Mouse (Mus musculus) stomach, embryonic 15.5 days (tissue): Measurements from ENCODE around the gene Pdlim4. TPM values are rescaled to one million over a fixed set of nuclear protein-coding genes. Genes with fewer than 3 reads are reported as not detected.

Source experiments
- ATAC-seq: fragments of 200-750 bp; cut with Nextera tagmentation; 2 replicates; pipeline ENCODE4 v1.8.0; 2017; ENCODE audit warnings: low read depth, moderate number of reproducible peaks, moderate TSS enrichment; ENCODE audit not compliant: insufficient read depth, low FRiP score
- H3K27ac ChIP-seq: fragments of 300-500 bp; sonication (generic); 2 replicates; pipeline ENCODE4 v1.5.1; 2015; ENCODE audit warnings: mild to moderate bottlenecking, inconsistent platforms
- H3K27me3 ChIP-seq: fragments of 300-500 bp; sonication (generic); replicated peaks from 2 replicates; pipeline ENCODE4 v1.6.1; 2015; ENCODE audit warnings: inconsistent platforms
- H3K36me3 ChIP-seq: fragments of 300-500 bp; sonication (generic); 2 replicates; pipeline ENCODE4 v1.6.1; 2015; ENCODE audit warnings: inconsistent platforms
- H3K4me1 ChIP-seq: fragments of 300-500 bp; sonication (generic); 2 replicates; pipeline ENCODE4 v1.6.1; 2015; ENCODE audit warnings: inconsistent platforms
- H3K4me2 ChIP-seq: fragments of 300-500 bp; sonication (generic); 2 replicates; pipeline ENCODE4 v1.6.1; 2015; ENCODE audit warnings: mild to moderate bottlenecking, inconsistent platforms
- H3K4me3 ChIP-seq: fragments of 300-500 bp; sonication (generic); replicated peaks from 2 replicates; pipeline ENCODE4 v1.5.1; 2015; ENCODE audit warnings: inconsistent platforms
- H3K9ac ChIP-seq: fragments of 300-500 bp; sonication (generic); 2 replicates; pipeline ENCODE4 v1.6.1; 2015; ENCODE audit warnings: inconsistent platforms
- H3K9me3 ChIP-seq: fragments of 300-500 bp; sonication (generic); 2 replicates; pipeline ENCODE4 v1.6.1; 2016; ENCODE audit warnings: inconsistent platforms
- WGBS: fragments of 180-500 bp; shearing (Covaris S2); methylation state at CpG from one replicate; pipeline ENCODE4 v1.1.7; 2015; 5-methylcytosine and 5-hydroxymethylcytosine counted together
- polyA plus RNA-seq: library from polyadenylated mRNA; unstranded; fragments of >200 nt; fragmentation: Nextera tagmentation; extraction: Ambion mirVana; gene quantifications from 2 replicates; pipeline ENCODE4 v1.2.1, GENCODE M21; 2015

Gene Pdlim4
- 49.9 and 52.0 TPM in 2 replicates for polyA plus RNA-seq

DNA sequence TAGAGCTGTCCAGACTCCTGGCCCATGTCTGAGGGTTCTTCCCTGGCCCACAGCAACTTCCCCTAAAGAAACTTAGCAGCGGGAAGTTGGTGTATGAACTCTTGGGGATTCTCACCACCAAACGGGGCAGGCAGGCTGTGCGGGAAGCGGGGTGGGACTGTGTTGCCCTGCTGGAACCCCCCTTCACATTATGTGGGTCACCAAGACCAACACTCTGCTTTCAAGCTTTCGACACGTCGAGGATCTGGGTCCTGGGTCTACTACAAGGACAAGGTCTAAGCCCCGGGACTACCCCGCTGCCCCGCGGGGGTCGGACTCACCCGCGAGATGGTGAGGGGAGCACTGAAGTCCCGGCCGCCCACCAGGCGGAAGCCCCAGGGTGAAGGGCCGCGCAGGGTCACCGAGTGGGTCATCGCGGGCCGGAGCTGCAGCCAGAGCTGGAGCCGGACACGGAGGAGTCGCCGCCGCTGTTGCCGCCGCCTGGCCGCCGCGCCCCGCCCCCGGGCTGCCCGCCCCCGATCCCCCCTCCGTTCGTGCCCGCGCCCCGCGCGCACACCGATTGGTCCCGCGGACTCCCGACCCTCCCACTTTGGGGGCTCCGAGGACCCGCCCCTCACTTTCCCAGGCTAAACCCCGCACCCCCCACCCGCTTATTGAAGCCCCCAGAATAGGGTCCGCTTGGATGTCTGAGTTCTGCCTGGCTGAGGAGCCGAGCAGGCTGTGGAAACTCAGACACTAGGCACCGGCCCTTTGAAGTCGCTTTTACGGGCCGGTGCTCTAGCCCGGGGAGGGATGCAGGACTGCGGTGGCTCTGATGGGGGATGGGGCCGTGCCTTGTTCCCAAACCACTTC is at the start of gene Pdlim4:
TSS of gene Pdlim4 (minus strand) at position 495 of the 852 bp plus-strand sequence.
- H3K9ac ChIP-seq, result peak within 1 kb of the TSS; percentile 60
- H3K4me3 ChIP-seq, result peak within 1 kb of the TSS; percentile 62
- no peaks in the 10 kb centered on the region for H3K36me3 ChIP-seq
- no peaks in the 10 kb centered on the region; the same call in 1 of the 2 replicates for H3K27me3 ChIP-seq
- H3K27ac ChIP-seq, result peak within 1 kb of the TSS; percentile 75
- ATAC-seq, result peak; percentile 36; the same call in 1 of the 2 replicates
- H3K4me1 ChIP-seq, result peaks cover 48% of the 10 kb centered on the region
- H3K9me3 ChIP-seq, result no peaks in the 10 kb centered on the region
- 2% methylated on average over 46 of the region's 61 CpGs for WGBS
- peak within 1 kb of the TSS; percentile 86 for H3K4me2 ChIP-seq

GRCm38 (mm10) chr11:54117096-54117495 is 48.3 kb upstream of the Pdlim4 start:
- 0 out of 2 replicates have a peak, but pooled peaks cover 8% of the 10 kb centered on the region for H3K36me3 ChIP-seq
- no peak overlapping the region for H3K9ac ChIP-seq
- ATAC-seq, result no peak
- H3K4me2 ChIP-seq, result no peak overlapping the region
- H3K4me3 ChIP-seq, result no peak overlapping the region
- WGBS, result 85% methylated on average over 10 of the region's 10 CpGs
- no peaks in the 10 kb centered on the region for H3K27me3 ChIP-seq
- H3K9me3 ChIP-seq, result no peaks in the 10 kb centered on the region
- H3K4me1 ChIP-seq, result peaks cover 12% of the 10 kb centered on the region
- H3K27ac ChIP-seq, result no peak overlapping the region

- Histone ChIP-seq H3K9ac (no peak overlapping the region), H3K27me3 (no peaks in the 10 kb centered on the region), H3K4me3 (no peak overlapping the region), H3K9me3 (no peaks in the 10 kb centered on the region), H3K27ac (no peak overlapping the region), H3K4me2 (no peak overlapping the region), H3K36me3 (0 out of 2 replicates have a peak, but pooled peaks cover 8% of the 10 kb centered on the region), H3K4me1 (peaks cover 15% of the 10 kb centered on the region)
- ATAC-seq, result no peak
- WGBS, result 76% methylated on average over 4 of the region's 4 CpGs
Observed at GRCm38 (mm10) chr11:54116406-54116805, 47.6 kb upstream of the Pdlim4 start.

GRCm38 (mm10) chr11:54115911-54116310 is 47.1 kb upstream of the Pdlim4 start:
- peaks cover 15% of the 10 kb centered on the region for H3K4me1 ChIP-seq
- H3K36me3 ChIP-seq, result 0 out of 2 replicates have a peak, but pooled peaks cover 8% of the 10 kb centered on the region
- H3K27ac ChIP-seq, result no peak overlapping the region
- no peaks in the 10 kb centered on the region for H3K27me3 ChIP-seq
- H3K9ac ChIP-seq, result no peak overlapping the region
- no peaks in the 10 kb centered on the region for H3K9me3 ChIP-seq
- 50% methylated on average over 3 of the region's 3 CpGs for WGBS
- ATAC-seq, result no peak
- no peak overlapping the region for H3K4me2 ChIP-seq
- no peak overlapping the region for H3K4me3 ChIP-seq

DNA sequence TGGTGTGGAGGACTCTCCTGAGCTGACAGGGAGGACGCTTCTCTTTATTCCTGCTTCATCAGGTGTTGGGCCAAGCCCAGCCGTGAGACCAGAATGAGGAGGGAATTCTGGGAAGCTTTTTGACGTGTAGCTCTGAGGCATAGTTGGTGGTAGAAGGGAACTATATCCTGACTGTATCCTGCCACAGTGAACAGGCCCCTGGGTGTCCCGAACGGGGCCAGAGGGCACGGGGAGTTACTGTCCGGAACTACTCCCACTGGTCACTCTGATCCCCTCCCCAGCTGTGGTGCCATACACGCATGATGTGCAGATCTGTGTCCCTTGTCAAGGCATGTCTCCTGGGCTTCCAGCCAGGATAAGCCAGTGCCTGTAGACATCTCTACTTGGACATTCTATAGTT is 46.5 kb upstream of the Pdlim4 start:
- Histone ChIP-seq H3K9ac (no peak overlapping the region), H3K4me3 (no peak overlapping the region), H3K4me2 (no peak overlapping the region), H3K36me3 (0 out of 2 replicates have a peak, but pooled peaks cover 8% of the 10 kb centered on the region), H3K4me1 (peaks cover 15% of the 10 kb centered on the region), H3K27ac (no peak overlapping the region), H3K9me3 (no peaks in the 10 kb centered on the region), H3K27me3 (no peaks in the 10 kb centered on the region)
- no peak for ATAC-seq
- WGBS, result 81% methylated on average over 8 of the region's 8 CpGs

- no peaks in the 10 kb centered on the region for H3K9me3 ChIP-seq
- no peaks in the 10 kb centered on the region for H3K27me3 ChIP-seq
- no peak for ATAC-seq
- no peak overlapping the region for H3K4me2 ChIP-seq
- 0 out of 2 replicates have a peak, but pooled peaks cover 8% of the 10 kb centered on the region for H3K36me3 ChIP-seq
- H3K4me3 ChIP-seq, result no peak overlapping the region
- 91% methylated on average over 3 of the region's 3 CpGs for WGBS
- peaks cover 15% of the 10 kb centered on the region for H3K4me1 ChIP-seq
- no peak overlapping the region for H3K27ac ChIP-seq
- no peak overlapping the region for H3K9ac ChIP-seq
Observed at GRCm38 (mm10) chr11:54114746-54115145, 45.9 kb upstream of the Pdlim4 start.

- 0 out of 2 replicates have a peak, but pooled peaks cover 8% of the 10 kb centered on the region for H3K36me3 ChIP-seq
- no peak overlapping the region for H3K9ac ChIP-seq
- peaks cover 15% of the 10 kb centered on the region for H3K4me1 ChIP-seq
- no peaks in the 10 kb centered on the region for H3K9me3 ChIP-seq
- 0 out of 2 replicates have a peak overlapping the region, but pooled peaks have one; percentile 4 for H3K4me3 ChIP-seq
- H3K27ac ChIP-seq, result peak overlapping the region; percentile 93
- no peak; the same call in 1 of the 2 replicates for ATAC-seq
- peak overlapping the region; percentile 50 for H3K4me2 ChIP-seq
- WGBS, result 14% methylated on average over 4 of the region's 4 CpGs
- H3K27me3 ChIP-seq, result no peaks in the 10 kb centered on the region
Observed at GRCm38 (mm10) chr11:54113352-54113751, 44.5 kb upstream of the Pdlim4 start.

- Histone ChIP-seq H3K27me3 (no peaks in the 10 kb centered on the region), H3K36me3 (0 out of 2 replicates have a peak, but pooled peaks cover 5% of the 10 kb centered on the region), H3K9me3 (no peaks in the 10 kb centered on the region), H3K9ac (no peak overlapping the region), H3K4me1 (peaks cover 15% of the 10 kb centered on the region), H3K27ac (peak overlapping the region; percentile 93), H3K4me2 (peak overlapping the region; percentile 50), H3K4me3 (0 out of 2 replicates have a peak overlapping the region, but pooled peaks have one; percentile 4)
- peak; percentile 98 for ATAC-seq
- WGBS, result 1% methylated on average over 10 of the region's 10 CpGs
Observed at GRCm38 (mm10) chr11:54112920-54113319, 44.1 kb upstream of the Pdlim4 start.

- Histone ChIP-seq H3K4me3 (no peak overlapping the region), H3K9me3 (no peaks in the 10 kb centered on the region), H3K27ac (peak overlapping the region; percentile 93), H3K4me1 (peaks cover 15% of the 10 kb centered on the region), H3K9ac (no peak overlapping the region), H3K36me3 (no peaks in the 10 kb centered on the region), H3K27me3 (no peaks in the 10 kb centered on the region), H3K4me2 (0 out of 2 replicates have a peak overlapping the region, but pooled peaks have one; percentile 50)
- 68% methylated on average over 21 of the region's 21 CpGs for whole genome bisulfite sequencing
- no peak for ATAC-seq
Observed at GRCm38 (mm10) chr11:54111976-54112741, 43.3 kb upstream of the Pdlim4 start.

GRCm38 (mm10) chr11:54111291-54111690 is 42.5 kb upstream of the Pdlim4 start:
- ATAC-seq, result no peak
- Histone ChIP-seq H3K4me3 (no peak overlapping the region), H3K4me2 (no peak overlapping the region), H3K36me3 (no peaks in the 10 kb centered on the region), H3K9ac (no peak overlapping the region), H3K4me1 (peaks cover 15% of the 10 kb centered on the region), H3K9me3 (no peaks in the 10 kb centered on the region), H3K27ac (no peak overlapping the region), H3K27me3 (no peaks in the 10 kb centered on the region)
- 88% methylated on average over 7 of the region's 7 CpGs for WGBS

DNA sequence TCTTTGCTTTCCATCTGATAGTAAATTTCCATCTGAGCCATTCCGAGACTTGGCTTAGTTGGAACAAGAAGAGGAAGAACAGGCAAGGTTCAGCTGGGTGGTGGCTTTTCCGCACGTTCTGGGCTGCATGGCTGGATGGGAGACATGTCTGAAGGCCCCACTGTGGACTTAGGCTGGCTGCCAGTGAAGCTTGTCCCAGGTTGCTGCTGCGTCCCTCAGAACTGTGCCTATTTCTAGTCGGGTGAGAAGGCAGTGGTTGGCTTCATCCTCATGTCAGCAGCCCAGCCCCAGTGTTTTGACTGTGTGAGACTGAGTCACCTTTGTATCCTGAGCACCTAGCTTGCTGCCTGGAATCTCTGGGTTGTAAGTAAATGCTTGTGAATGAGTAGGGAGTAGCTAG is 40.1 kb upstream of the Pdlim4 start:
- Histone ChIP-seq H3K36me3 (no peaks in the 10 kb centered on the region), H3K9me3 (no peaks in the 10 kb centered on the region), H3K4me2 (no peak overlapping the region), H3K4me1 (peaks cover 15% of the 10 kb centered on the region), H3K27me3 (no peaks in the 10 kb centered on the region), H3K4me3 (no peak overlapping the region), H3K9ac (no peak overlapping the region), H3K27ac (no peak overlapping the region)
- ATAC-seq, result no peak
- WGBS, result 73% methylated on average over 5 of the region's 5 CpGs
